Mouse (Mus musculus): ENCODE measurements around the gene Ddias.

The Ddias gene

GRCm38 (mm10) chr7:92866526-92866925, 7.5 kb downstream of the Ddias start:
- DNase-seq (ENCODE audit: low spot score in 2 of 2): peak in 1 of 2 experiments; percentile 46

GRCm38 (mm10) chr7:92848246-92848645, 25.8 kb downstream of the Ddias start:
- no peak for DNase-seq (ENCODE audit: low spot score in 2 of 2)

DNA sequence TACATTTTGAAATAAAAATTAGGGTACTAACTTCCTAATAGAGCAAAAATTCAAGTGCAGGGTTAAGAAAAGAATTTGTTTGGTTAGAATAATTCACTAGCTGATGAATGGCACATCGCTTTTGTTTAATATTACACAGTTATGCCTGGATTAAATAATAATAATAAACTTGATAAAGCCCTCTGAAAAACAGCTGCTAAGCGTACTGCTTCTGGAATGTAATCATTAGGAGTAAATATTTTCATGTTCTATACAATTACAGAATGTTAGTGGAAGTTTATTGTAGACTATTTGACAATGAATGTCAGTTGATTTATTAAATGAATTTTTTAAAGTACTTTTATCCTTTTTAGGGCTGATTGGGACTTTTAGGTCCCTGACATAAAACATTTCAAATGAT, 31.8 kb downstream of the Ddias start:
- DNase-seq (ENCODE audit: low spot score in 2 of 2): no peak

- DNase-seq (ENCODE audit: low spot score in 2 of 2): no peak
Observed at GRCm38 (mm10) chr7:92837907-92838306, 36.1 kb downstream of the Ddias start.

DNA sequence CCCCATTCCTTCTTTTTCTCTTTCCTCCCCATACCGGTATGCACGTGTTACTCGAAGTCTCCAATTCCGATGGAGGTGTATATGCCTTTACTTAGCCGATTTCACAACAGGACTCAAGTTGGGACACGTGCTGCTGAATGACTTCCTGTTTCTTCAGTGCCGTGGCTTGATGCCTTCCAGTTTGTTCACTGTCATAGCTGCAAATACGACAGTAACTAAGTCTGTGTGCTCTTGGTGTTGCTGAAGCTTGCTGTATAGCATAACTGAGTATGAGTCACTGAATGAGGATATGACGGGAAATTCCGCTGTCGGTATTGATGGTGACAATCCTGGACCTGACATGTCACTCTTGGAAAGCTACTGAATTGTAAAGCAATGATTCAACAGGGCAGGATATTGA, 36.8 kb downstream of the Ddias start:
- DNase-seq (ENCODE audit: low spot score in 2 of 2): no peak

DNA sequence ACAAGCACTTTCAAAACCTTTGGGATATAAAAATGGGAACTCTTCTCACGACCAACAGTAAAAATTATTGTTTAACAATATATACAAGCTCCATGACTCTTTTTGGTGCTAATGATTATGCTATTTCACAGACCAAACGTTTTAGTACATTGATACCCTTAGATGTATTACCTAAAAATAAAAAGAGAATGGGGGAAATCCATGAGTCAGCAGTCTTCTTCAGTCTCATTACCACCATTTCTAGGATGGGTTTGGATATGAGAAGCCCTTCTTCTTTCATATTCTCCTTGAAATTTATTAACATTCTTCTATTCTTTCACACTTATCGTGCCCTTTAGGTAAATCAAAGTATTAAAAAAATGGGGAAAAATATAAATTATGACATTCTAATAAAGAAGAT, 37.6 kb downstream of the Ddias start:
- no peak for DNase-seq (ENCODE audit: low spot score in 2 of 2)

DNA sequence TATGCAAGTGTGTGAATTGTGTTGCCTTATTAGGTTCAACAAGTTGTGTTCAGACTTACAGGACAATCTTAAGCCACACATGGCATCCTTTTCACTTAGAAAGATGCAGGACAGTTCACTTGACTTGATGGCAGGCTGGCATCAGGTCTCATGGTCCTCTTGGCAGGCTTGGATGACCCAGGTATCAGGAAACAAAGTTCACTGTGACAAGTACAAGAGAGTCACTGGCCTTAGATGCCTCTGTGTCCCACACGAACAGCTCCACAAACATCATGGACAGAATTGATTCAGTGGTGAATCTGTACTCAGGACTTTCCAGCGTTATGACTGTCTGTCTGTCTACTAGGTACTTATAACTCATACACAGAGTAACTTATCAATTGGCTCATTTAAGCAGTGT, 39.7 kb downstream of the Ddias start:
- no peak for DNase-seq (ENCODE audit: low spot score in 2 of 2)

DNA sequence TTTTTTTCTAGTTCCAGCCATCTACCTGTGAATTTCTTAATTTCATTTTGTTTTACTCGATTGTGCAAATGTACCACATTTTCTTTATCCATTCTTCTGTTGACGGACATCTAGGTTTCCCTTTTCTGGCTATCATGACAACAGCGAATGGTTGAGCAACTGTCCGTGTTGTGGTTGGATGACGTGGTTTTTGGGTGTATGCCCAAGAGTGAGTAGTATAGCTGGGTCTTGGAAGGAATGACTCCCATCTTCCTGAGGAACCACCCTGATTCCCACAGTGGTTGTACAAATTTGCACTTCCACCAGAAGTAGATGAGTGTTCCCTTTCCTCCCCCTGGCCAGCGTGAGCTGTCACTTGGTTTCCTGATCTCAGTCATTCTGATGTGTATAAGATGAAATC, 41.7 kb downstream of the Ddias start:
- no peak for DNase-seq (ENCODE audit: low spot score in 2 of 2)

- no peak for DNase-seq (ENCODE audit: low spot score in 2 of 2)
Observed at GRCm38 (mm10) chr7:92827981-92828380, 46.1 kb downstream of the Ddias start.

DNA sequence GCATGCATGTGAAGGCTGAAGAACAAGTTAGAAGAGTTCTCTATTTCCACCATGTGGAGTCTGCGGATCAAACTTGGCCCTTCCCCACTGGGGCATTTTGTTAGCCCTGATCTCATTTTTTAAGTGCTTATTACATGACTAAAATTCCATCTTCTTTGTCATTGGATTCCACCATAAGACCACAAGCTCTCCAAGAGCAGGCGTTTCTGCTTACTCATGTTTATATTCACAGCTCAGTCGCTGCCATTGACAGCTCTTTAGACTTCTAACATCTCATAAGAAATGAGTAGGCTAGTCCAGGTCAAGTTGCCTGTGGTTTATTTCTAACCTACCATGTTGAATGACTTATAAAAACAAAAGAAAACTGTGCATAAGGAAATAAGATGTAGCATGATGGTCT, 47.8 kb downstream of the Ddias start:
- no peak for DNase-seq (ENCODE audit: low spot score in 2 of 2)

DNA sequence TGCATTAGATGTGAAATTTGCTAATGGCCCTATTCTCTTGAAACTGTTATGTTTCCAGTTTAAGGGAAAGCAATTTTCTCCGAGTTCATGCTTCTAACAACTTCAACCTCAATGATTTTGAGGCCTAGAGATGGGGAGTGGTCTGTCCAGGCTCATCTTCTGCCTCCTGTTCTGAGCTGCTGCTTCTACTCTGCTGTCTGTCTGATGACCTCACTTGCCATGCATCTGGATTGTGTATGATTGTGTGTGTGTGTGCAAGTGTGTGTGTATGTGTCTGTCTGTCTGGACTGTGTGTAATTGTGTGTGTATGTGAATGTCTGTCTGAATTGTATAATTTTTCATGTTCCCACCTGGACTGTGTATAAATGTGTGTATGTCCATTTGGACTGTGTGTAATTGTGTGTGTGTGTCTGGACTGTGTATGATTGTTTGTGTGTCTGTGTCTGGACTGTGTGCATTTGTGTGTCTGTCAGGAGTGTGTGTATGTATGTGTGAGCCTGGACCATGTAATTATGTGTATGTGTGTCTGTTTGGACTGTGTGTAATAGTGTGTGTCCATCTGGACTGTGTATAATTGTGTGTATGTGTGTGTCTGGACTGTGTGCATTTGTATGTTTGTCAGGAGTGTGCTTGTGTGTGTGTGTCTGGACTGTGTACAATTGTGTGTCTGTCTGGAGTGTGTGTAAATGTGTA, 51.5 kb downstream of the Ddias start:
- DNase-seq (ENCODE audit: low spot score in 2 of 2): no peak

DNA sequence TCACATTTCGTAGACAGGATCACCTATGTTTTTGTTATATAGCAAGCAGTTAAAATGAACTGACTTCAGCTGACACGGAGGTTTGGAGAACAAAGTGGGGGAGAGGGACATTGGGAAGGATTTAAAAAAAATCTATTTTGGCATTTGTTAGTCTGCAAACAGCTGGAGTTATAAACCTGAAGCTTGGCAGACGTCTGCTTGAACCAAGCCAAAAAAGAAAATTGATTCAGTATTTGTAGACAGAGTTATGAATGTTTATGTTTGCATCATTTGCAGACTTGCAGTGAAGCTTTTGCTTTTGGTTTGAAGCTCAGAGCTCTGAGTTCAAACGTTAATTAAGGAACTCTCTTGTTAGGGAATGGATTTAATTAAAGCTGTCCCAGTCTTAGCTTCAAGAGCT, 52.2 kb downstream of the Ddias start:
- DNase-seq (ENCODE audit: low spot score in 2 of 2): no peak

- DNase-seq (ENCODE audit: low spot score in 2 of 2): no peak
Observed at GRCm38 (mm10) chr7:92820941-92821465, 53.0 kb downstream of the Ddias start.

- peak; percentile 56 to 62 for DNase-seq (ENCODE audit: low spot score in 2 of 2)
Observed at GRCm38 (mm10) chr7:92820410-92820809, 53.6 kb downstream of the Ddias start.

- DNase-seq (ENCODE audit: low spot score in 2 of 2): peak; percentile 73 to 74
Observed at GRCm38 (mm10) chr7:92819656-92820055, 54.4 kb downstream of the Ddias start.

GRCm38 (mm10) chr7:92817886-92818285, 56.2 kb downstream of the Ddias start:
- peak; percentile 40 to 63 for DNase-seq (ENCODE audit: low spot score in 2 of 2)

DNA sequence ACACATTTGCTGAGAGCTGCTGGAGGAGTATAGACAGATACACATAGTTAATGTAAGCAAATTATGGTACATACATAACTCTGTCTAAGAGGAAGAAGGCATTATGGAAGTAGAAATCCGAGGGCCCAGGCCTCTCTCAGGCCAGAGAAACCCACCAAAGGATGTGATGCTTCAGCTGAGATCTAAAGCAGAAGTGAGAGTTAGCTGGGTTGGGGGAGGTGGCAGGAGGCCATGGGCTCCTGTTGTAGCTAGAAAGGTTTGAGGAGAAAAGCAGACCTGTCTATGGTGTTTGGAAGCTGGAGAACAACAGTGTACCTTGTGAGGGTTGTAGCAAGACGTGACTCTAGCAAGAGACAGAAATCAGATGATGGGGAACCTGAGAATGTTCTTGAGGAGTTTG, 56.8 kb downstream of the Ddias start:
- DNase-seq (ENCODE audit: low spot score in 2 of 2): peak; percentile 82 to 83

GRCm38 (mm10) chr7:92811667-92812279, 62.3 kb downstream of the Ddias start:
- DNase-seq (ENCODE audit: low spot score in 2 of 2): no peak

All from spleen, postnatal 36 days (tissue).